Mouse (Mus musculus) CD8-positive naive resting alpha-beta T cell, adult 2 months (primary cell): ENCODE measurements around the gene Zhx3.

ENCODE experiments used
- DNase-seq, 2 experiments: peaks; one replicate each; pipeline ENCODE4 v3.0.0; 2022; ENCODE audit warnings: low read depth in 2 of 2, low spot score in 2 of 2

Gene Zhx3

DNA sequence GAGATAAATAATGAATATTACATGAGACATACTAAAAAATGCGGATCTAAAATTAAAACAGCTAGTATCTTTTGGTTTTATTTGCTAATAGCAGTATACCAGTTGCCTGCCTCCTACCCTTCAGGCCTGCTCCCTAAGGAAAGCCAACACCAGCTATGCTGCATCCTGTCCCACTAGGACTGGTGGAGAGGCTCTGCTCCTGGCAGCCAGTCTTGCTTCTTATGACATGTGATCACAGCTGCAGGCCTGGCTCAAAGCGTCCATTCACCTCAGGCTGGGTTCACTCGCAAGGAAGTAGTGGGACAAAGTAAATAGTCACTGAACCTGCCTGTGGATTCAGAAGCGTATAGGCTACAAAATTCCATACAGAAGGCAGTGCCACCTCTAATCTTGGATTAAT lies 11.1 kb upstream of the Zhx3 start:
- no peak for DNase-seq

DNA sequence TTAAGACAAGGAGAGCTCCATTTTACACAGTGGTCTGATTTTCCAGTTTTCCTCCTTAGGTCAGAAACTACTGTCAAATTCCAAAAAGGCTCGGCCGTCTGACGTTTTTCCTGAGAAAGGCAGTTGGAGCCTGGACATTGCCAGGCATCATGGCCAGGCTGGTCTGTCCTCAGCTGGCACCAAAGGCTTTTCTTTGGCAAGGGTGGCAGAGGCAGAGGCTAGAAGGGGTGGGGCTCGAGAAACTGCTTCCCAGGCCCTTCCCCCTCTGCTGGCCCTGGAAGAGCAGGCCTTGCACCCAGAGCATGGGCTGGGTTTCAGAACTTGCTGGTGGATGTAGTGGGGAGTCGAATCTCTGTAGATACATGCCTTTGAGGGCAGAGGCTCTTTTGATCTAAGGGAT lies 9.6 kb upstream of the Zhx3 start:
- no peak for DNase-seq

DNA sequence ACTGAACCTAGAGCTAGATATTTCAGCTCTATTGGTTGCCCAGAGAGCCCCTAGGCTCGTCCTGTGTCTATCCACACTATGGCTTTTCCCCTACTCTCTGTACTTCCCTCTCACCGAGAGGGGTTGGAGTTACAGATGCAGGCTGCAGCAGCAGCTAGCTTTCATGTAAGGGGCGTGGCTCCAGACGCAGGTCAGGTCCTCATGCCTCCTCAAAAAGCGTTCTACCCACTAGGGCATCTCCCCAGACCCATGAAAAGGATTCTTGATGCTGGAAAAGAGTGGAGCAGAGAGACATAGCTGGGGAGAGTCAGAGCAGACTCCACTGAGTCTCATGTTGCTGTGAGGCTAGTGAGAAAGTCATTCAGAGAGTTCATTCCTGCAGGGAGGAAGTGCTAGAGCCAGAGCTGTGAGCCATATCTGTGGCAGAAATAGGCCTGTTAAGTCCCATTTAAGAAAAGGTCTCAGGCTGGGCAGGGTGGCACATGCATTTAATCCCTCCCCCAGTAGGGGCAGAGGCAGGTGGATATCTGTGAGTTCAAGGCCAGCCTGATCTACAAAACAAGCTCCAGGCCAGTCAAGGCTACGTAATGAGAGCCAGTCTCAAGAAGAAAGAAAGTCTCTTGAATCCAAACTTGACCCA lies 8.8 kb upstream of the Zhx3 start:
- DNase-seq, result no peak

DNA sequence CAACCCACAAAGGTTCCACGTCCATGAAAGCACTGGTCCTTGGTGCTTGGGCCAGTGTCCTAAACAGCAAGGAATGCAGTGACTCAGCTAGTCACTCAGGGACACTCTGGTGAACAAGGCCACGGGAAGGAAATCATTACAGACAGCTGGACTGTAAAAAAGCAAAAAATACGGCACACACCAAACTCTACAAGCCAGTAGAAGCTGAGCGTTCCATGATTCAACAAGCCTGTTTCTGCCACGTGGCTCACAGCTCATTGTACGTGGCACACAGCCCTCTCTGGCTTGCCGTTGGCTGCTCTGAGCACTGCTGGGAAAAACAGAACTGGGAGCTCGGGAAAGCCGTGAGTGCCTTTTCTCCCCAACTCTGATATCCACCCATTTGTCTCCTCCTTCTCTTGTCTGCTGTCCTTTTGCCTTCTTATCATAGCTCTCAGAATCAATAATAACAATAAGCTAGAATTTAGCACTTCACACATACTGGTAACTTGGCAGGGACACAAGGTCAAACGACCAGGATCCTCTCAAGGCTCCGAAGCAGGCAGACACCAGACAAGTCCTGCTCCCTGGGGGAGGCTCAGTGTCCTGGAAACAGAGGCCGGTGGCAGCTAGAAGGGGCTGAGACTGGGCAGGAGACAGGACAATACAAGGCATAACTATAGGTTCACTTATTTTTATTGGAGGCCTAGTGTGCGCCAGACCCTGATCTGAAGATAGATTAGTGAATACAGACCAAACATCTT lies 7.8 kb upstream of the Zhx3 start, which contains the start of gene Lpin3:
Gene Lpin3 (plus strand): TSS at position 218 of the 743 bp plus-strand sequence.
- no peak for DNase-seq

DNA sequence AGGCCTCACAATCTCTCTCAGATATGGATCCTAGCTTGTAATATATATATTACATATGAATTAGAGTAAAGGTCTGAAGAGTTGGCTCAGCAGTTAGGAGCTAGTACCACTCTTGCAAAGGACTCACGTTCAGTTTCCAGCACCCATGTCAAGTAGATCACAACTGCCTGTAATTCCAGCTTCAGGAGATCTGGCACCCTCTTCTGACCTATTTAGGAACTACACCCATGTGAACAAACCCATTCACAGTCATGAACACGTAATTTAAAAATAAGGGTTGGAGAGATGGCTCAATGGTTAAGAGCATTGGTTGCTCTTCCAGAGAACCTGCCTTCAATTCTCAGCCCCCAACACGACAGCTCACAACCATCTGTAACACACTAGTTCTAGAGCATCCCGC lies 3.3 kb upstream of the Zhx3 start:
- peak; percentile 18 to 44 for DNase-seq

DNA sequence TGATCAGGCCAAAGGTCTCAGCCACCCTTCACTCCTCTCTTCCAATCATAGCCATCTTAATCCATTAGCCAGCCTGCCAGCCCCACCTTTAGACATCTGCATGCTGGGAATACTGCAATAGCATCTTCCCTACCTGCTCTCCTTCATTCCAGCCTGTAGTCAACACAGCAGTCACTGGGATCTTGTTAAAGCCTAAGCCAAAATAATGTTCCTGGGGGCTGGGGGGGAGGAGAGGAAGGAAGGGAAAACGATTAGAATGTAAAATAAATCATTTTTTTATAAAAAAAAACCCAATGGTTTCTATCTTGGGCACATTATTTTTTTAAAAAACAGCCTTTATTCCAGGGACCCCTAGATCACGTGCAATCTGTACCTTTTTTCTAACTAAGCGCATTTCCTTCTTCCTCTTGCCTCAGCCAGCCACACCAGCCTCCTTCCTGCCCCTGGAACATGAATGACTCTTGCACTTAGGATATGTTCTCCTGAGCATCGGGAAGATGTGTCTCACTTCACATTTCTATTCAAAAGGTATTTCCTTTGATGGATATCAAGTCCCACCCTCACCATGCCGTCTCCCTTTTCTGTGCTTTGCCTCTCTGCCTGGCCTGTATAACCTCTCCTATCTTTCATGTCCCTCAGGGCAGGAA lies 1.6 kb upstream of the Zhx3 start:
- DNase-seq, result no peak

DNA sequence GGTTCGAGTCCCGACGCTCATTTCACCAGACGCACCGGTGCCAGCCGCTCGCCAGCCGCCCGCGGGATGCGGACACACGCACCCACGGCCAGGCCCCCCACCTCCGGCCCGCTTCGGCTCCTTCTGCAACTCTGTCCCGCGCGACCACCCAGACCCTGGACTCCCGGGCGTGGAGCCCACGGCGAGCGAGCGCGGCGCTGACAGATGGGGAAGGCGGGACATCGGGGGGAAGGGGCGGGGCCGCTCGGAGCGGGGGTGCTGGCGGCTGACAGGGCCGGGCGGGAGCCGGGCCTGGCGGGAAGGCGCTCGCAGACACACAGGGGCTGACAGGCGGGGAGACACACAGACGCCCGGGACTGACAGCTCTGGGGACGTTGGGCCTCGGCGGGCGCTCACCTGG lies 403 bp downstream of the Zhx3 start:
- DNase-seq, result peak; percentile 35 to 53

DNA sequence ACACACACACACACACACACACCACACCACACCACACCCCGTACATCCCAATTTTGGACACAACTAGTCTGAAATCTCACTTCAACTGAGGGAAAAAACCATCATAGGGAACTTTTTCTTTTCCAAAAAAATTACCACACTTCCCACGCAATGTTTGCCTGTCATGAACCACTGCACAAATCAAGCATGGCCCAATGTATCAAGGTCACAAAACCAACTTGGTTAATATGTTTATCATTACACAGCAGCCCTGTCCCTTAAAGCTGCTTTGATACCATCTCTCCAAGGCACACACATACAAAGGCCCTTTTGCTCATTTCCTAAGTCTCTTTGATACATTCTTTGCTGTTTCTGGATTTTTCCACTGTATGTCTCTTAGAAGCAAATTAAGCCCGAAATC lies 1.5 kb downstream of the Zhx3 start:
- no peak for DNase-seq

DNA sequence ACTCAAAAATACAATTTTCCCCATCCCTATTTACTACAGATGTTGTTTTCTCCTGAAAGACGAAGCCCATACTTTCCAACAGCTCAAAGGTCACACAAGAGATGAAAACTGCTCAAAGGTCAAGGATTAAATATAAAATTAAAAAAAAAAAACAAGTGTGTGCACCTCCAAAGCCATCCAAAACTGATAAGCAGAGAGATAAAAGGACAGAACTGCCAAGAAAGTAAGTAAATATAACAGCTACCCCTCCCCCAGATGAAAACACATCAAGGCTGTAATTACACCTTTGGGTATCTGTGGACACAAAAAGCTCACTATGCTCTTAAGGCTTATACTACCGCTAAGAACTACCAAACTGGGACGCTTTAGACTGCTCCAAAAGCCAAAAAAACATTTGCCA lies 3.4 kb downstream of the Zhx3 start:
- no peak for DNase-seq

DNA sequence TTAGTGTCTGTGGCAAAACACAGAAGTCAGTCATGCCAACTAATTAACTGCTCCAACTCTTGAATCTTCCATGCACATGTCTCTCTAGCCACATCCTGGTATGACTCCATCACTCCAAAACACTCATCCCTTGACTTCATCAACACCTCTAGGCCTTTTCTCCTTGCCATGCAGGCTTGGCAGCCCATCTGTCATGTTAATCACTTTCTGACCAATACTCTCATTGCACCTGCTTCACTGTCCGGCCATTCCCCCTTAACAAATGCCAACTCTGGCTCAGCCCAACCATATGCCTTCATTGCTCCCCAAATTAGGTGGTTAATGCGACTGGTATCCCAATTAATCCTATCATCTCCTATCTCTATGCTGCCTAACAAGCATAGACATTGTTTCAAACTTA lies 7.5 kb downstream of the Zhx3 start:
- DNase-seq, result no peak

DNA sequence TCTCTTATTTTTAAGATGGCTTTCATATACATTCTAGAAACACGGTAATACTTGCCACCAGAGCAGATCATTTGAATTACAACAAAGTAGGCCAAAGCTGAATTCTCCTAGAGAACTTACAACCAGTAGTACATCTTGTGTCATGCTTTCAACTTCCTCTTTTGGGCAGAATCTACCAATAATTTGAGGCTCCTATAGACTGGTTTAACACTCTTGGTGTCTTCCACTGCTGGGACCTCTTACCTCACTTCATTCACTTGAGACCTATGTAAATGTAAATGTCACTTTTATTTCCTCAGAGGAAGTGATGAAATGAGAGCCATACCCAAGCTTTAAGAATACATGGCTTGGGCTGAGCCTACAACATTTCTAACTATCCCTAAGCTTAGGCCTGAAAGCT lies 8.7 kb downstream of the Zhx3 start:
- DNase-seq, result no peak

DNA sequence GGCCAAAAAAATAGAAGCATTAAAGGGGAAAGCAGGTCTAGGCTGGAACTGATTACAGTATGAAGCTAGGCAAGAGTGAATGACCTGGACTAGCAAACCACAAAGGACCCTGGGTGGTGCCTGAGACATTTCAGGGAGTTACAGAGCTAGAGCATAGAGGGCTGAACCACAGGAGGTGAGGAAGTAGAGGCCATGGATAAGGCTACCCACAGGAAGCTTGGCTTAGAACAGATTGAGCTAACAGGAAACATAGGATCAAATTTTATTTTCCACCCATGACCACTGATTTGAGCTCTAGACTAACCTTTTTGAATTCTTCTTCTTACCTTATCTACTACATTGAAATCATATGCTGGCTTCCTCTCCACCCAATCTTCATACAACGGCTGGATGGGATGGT lies 12.4 kb downstream of the Zhx3 start:
- DNase-seq, result no peak

DNA sequence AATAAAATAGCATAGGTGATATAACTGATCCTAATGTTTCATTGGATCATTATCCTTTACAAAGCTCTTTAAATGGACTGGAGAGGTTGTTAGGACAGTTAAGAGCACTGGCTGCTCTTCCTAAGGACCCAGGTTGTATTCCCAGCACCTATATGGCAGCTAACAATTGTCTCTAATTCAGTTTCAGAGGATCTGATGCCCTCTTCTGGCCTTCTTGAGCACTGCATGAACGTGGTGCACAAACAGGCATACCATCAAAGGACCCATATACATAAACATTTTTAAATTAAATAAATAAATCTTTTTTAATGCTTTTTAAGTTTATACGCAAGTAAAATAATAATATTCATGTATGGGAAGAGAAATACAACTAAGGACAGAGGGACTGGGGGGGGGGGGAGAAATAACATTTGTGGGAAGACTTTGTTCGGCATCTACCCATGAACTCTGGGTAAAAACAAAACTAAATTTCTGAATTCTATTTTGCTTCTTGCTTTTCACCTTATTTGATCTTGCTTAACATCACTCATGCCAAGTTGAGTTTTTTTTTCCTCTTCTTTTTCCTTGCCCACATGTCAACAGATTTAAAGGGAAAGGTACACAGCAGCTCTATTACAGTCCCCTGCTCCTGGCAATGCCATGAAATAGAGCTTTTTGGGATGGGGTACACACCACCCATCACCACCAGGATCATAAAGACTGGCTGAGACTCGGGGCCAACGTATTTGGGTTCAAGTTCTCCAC lies 16.3 kb downstream of the Zhx3 start:
- DNase-seq, result no peak

DNA sequence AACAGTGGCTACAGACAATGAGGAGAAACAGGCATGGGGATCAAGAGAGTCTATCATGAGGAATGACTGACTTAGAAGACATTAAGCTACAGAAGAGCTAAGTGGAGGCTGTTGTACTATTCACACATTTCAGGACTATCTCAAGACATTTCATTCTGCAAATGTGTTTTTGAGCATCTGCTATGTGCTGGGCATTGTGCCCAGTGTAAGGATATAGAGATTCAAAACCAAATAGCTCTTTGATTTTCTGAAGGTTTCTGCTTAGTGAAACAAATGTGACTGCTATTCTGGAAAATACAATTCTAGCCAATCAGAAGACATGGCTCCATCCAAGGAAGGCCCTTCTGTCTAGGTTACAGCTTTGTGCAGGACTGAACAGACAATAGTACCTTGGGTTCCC lies 18.1 kb downstream of the Zhx3 start:
- DNase-seq, result no peak

DNA sequence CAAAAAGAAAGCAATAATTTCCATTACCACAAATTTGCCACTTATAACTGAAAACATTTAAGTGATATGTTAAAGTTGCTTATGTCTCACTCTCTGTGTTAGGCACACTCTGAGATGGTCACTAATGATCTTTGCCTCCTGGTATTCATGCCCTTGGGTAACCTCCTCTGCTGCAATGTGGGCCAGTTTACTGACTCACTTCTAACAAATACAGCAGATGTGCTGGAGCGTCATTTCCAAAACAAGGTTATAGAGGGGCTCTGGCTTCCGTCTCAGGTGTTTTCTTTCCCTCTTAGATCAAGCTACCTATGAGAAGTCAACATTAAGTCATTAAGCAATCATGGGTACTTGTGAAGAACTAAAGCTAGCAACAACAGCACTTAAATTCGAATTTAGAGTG lies 22.4 kb downstream of the Zhx3 start:
- DNase-seq, result no peak

DNA sequence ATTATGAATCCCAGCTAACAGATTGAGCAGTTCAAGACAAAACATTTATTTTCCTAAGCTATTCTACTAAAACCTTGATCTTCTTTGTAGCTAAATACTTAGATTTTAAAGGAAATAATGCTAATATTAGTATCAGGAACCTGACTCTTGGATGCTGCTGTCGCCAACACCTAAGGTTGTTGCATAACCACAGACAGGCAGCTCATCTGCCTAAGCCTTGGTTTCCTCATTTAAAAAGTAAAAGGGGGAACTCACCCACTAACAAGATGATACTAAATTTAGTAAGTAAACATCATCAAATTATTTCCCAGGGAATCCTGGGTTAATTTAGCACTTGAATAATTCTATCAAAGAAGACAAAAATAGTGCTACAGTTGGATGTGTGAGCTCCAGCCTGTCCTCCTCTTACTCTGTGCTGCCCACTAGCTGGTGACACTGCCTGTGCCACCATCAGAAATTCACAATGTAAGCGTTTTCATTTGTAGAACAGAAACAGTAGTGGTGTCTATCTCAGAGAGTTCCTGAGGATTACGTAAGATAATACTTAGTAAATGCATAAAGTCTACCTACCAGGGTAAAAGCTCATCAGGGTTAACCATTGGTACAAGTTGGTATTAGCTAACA lies 23.1 kb downstream of the Zhx3 start:
- no peak for DNase-seq

DNA sequence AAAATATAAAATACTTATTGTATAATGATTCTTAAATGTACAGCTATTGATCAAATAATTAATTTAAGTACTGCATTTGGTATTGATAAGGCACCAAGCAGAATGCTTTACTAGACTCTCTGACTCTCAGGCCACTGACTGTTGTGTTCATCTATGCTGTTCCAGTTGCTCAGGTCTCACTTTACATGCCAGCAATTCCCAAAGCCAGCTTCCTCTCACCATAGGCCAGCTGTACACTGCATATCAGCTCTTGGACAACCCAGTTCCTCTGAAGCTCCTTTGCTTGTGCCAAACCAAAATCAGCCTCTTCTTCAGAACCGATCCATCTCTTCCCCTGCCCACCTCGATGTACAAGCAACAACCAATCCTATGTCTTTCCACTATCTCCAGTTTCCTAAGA lies 24.6 kb downstream of the Zhx3 start:
- no peak for DNase-seq

DNA sequence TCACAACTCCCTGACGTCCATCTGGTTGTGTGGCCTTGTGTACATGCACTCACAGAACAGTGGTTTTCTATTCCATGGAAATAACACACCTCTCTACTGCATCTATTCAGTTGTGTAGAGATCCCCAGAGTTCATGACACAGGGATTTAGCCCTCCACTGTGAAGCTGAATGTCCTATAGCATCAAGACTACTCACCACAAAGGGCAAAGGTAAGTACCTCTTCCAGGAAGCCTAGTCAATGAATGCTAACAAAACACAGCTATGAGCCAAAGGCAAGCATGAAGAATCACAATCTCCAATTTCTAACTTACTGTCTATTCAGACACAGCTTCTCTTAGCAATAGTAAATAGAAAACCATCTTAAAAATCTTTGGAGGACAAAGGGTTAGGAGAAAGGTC lies 25.1 kb downstream of the Zhx3 start:
- no peak for DNase-seq

DNA sequence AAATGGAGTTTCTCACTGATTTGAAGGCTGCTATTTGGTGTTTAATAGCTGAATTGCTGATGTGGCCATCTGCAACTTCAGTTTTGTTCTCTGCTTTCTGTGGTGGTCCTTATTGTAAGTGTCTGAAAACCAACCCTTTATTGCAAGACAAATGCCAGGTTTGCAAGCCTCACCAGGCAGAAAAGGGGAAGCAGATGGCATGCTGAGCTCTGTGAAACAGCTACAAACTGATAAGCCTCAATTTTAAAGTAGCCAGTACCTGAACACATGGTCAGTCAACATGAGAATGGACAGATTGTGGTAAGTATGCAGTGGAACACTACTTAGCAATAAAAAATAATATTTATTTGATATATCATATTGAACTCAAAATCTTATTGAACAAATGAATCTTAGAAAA lies 32.0 kb downstream of the Zhx3 start:
- DNase-seq, result no peak

DNA sequence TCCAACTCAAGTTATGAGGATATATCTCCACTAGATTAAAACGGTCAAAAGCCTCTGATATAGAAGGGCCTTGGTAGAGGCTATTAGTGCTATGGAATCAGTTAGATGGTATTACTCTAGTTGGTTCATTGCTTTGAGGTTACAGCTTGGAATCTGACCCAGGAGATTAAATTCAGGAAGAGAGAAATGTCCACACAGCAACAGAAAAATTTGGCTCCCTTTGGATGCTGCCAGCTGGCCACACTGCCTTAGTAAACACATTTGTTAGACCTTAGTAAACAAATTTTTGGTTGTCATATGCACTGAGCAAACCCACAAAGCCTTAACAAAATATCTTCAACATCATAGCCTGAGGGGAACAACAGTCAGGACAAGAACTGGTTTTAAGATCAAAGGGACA lies 62.0 kb downstream of the Zhx3 start:
- no peak for DNase-seq

DNA sequence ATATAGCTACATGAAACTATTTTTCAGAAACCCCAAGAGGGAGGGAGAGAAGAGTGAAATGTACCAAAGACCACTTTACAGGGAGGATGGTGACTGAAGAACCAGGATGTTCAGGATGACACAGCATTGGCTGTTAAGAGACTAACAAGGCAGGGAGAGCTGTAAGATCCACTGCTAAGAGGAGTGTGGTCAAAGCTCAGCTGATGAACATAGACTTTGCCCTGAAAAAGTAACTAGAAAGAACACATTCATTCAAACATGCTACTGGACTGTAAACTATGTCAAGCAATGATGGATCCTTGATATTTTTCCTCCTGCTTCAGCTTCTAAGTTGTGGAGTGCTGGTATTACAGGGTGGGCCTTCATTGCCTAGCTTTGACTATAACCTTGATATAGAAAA lies 62.4 kb downstream of the Zhx3 start:
- DNase-seq, result no peak
